Mouse (Mus musculus) adrenal gland, postnatal 4 days (tissue): Measurements from ENCODE around the gene Dbndd2. TPM values are rescaled to one million over a fixed set of nuclear protein-coding genes. Genes with fewer than 3 reads are reported as not detected.

ENCODE experiments used
- DNase-seq, 2 experiments: peaks; one replicate each; pipeline ENCODE4 v3.0.0; 2021 to 2022; ENCODE audit warnings: low spot score in 2 of 2, mixed read lengths in 2 of 2
- long read RNA-seq, 2 experiments: library from polyadenylated mRNA; stranded (forward); transcript quantifications; one replicate each; pipeline ENCODE4 v2.0.0; 2021
- total RNA-seq, 2 experiments: library from RNA; stranded (reverse); gene quantifications; 2 replicates each; pipeline ENCODE4 v1.2.3; 2021

The Dbndd2 gene
- 10 to 100 TPM; 10.9 to 17.1 TPM for total RNA-seq
- long read RNA-seq, experiment 1, transcript Dbndd2-202 (4 exons, 1,658 nt), result major isoform, 9 of 11 reads
- long read RNA-seq, experiment 1, partial matches to known transcripts, result 0 of 11 reads
- long read RNA-seq, experiment 1, other reads (novel, unspliced or antisense), result 1 of 11 reads
- long read RNA-seq, experiment 2, transcript Dbndd2-202 (4 exons, 1,658 nt), result major isoform, 10 of 20 reads
- long read RNA-seq, experiment 2, partial matches to known transcripts, result 1 of 20 reads
- long read RNA-seq, experiment 2, other reads (novel, unspliced or antisense), result 5 of 20 reads

DNA sequence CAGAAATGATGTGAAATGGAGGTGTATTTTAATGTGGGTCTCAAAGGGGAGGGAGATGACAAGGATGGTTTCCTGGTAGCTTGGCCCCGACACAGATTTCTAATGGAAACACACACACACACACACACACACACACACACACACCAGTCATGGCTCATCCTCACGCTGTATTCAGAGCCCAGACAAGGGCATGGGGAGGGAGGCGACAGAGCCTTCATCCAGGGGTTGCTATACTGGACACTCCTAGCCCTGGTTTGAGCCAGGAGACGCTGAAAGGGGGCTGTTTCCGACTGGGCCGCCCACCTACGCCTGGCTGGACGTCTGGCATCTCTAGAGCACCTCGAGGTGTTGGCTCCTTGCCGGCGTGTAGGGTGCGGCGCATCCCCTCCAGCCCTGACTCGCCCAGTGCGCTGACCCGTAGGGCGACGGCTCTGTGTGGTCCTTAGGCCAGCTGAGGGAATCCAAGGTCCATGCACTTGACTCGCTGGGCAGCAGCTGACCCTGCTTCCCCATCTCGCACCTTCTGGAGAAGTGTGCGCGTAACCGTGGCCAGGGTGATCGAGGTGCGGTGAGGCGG lies at the start of gene Dbndd2:
Gene Dbndd2, plus strand, starts transcription at position 426 of the 577 bp plus-strand sequence.
- no peak for DNase-seq

DNA sequence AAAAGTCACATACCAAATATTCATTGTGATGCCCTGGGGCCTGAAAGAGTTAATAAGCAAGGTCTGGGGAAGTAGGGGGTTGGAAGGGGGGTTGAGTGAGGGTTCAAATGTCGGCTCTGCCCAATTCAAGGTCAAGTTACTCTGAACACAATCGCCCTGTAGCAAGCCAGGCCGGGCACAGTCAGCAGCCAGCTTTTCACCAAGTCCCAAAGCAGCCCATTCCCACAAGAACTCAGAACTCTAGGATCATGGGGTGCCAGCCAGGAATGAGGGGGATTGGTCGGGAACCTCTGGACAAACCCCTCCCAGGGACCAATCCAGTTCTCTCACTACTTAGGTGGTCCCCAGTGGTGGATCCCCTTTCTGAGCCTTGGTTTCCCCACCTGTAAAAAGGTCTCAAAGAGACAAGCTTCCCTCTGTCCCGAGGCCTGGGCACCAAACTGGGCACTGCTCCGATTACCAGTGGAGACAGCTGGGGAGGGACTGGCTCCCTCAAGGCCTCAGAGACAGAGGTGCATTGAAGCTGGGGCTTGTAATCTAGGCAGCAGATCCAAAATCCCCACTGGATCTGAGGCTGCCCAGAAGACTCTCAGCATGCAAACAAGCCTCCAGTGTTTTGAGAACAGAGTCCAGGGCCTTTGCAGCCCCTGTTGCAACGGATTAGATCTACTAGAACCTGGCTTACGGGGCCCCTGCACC lies 49.5 kb upstream of the Dbndd2 start:
- no peak for DNase-seq

DNA sequence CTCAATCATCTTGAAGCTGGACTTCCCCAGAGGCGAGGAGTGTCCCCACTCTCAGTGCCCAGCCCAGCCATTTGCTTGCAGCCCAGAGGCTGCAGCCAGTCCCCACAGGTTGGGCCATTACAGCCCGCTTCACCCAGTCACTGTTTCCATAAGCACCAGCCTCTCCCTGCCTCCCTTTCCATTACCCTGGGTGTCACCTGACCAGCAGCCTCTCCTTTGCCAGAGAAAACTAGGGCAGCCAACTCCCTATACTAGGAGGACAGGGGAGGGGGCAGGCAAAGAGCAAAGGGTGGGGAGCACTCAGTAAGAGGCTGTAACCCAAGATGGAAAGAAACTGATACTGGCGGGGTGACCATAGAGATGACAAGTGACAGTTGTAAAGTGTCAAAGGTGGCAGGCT lies 48.9 kb upstream of the Dbndd2 start:
- no peak for DNase-seq

GRCm38 (mm10) chr2:164437710-164438109 lies 48.2 kb upstream of the Dbndd2 start:
- DNase-seq, result no peak

GRCm38 (mm10) chr2:164438257-164438656 lies 47.6 kb upstream of the Dbndd2 start:
- DNase-seq, result no peak

GRCm38 (mm10) chr2:164439001-164439421 lies 46.9 kb upstream of the Dbndd2 start:
- DNase-seq, result no peak

- no peak for DNase-seq
Measured at GRCm38 (mm10) chr2:164440314-164440713, 45.6 kb upstream of the Dbndd2 start.

GRCm38 (mm10) chr2:164441155-164441554 lies 44.8 kb upstream of the Dbndd2 start:
- DNase-seq, result no peak

DNA sequence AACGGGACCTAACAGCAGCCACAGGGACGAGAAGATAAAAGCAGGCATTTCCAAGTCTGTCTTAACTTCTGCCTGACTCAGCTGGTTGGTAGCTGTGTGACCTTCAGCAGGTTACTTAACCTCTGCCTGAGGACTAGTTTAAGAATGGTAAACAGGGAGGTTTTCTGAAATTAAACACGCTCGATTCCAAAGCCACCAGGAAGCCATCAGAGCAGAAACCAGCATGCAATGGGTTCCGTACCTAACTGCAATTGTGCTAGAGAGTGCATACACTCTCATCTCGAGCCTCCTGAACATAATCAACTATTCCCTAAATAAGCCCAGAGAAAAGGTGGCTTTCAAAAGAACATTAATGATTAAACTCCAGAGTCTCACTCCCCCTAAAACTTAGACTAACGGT lies 44.2 kb upstream of the Dbndd2 start:
- no peak for DNase-seq

DNA sequence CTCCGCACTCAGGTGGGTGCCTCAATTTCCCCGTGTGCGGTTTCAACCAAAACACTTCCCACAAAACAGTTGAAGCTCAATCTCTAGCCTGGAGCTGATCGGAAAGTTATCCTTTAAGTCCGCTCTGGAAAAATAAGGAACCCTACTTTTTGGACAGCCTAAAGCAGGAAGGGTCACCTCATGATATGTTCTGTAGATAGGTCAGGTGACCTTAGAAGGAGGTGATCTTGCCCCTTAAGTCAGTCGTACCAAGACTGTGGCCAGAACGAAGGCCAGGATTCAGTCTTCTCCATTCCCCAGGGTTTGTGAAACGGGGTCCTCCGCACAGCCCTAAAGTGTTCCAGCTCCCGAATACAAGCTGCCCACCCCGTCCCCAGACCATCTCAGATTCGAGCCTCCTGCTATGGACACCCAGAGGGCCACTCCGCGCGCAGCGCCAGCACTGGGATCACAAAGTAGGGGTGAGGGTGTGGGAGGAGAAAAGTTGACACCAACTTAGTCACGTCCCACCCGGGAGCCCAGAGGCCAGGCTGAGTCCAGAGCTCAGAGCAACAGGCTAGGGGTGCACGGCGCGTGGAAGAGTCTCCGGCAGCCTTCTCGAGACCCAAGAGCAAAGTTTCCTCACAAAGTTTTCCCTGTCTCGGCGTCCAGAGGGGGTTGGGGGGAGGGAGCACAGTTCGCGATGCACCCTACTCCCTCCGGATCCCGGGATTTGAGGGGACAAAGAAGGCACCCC lies 43.4 kb upstream of the Dbndd2 start:
- DNase-seq, result no peak

DNA sequence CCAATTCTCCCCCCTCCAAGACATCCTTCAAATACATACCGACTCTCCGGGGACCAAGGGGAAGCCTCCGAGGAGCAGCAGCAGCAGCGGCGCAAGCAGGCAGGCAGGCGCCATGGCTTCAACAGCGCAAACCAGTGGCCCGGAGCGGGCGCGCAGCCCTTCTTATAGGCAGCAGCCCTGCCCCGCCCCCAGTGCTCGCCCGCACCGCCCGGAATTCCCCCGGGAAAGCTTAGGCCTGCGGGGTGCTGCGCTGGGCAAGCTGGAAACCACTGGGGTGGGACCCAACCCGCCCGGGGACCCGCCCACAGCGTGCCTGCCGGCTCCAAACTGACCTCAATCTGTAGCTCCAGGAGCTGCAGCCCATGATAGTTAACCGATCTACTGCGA lies 42.9 kb upstream of the Dbndd2 start:
- peak; percentile 76 to 78 for DNase-seq

GRCm38 (mm10) chr2:164443460-164444000 lies 42.4 kb upstream of the Dbndd2 start, which contains the start of gene Sdc4:
Gene Sdc4 (minus strand): TSS chr2:164443887.
- no peak for DNase-seq

DNA sequence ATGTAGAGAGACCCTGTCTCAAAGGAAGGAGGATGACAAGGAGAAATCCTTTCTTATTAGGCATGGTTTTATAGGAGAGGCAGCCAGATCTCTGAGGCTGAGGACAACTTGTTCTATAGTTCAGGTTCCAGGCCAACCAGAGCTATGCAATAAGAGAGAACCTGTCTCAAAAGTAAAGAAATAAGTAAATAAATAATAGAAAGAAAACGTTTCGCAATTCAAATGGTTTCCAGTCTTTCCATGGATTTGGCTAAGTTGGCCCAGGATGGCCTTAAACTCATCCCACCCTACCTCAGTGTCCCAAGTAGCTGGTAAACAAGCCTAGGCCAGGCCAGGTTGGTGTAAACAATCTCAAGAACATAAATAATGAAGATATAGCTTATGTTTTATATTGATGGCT lies 41.2 kb upstream of the Dbndd2 start:
- DNase-seq, result no peak

DNA sequence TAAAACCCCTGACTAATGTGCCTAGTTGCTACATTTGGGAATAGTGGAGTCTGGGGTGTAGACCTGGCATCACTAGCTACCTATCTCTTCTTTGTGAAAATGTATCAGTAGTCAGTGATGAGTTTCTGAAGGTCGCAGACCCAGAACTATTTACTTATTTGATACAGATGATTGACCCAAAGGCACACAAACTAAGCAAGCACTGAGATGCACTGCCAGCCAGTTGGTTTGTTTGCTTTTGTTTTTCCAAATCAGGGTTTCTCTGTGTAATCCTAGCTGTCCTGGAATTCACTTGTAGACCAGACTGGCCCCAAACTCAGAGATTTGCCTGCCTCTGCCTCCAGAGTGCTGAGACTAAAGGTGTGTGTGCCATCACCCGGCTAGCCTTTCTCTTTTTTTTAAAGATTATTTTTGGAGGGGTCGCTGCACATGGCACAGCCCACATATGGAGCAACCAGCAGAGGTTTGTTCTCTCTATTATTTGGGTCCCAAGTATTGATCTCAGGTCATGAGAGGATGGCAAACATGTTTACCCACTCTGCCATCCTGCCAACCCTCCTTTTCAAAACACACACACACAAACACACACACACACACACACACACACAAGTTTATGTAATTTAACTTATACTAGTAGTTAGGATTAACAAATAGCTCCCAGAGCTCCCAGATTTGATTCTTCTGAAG lies 40.4 kb upstream of the Dbndd2 start:
- DNase-seq, result no peak

DNA sequence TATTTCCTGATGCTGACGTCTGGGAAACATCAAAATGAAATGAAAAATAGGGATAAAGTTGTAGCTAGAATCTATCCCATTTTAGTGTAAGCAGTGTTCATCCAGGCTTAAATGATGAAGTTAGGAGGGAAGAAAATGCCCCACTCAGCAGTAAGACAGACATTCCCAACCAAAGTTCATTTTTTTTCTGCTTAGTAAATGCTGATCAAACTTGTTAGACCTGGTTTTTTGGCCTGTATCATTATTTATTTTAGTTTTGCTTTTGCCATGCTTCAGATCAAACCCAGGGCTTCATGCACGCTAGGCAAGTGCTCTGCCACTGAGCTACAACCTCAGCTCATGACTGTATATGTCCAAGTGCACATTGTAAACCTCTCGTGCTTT lies 39.8 kb upstream of the Dbndd2 start:
- DNase-seq, result no peak

- no peak for DNase-seq
Measured at GRCm38 (mm10) chr2:164448140-164448539, 37.8 kb upstream of the Dbndd2 start.

- no peak for DNase-seq
Measured at GRCm38 (mm10) chr2:164448921-164449320, 37.0 kb upstream of the Dbndd2 start.

- DNase-seq, result no peak
Measured at GRCm38 (mm10) chr2:164449341-164450042, 36.4 kb upstream of the Dbndd2 start.

GRCm38 (mm10) chr2:164452000-164452676 lies 33.8 kb upstream of the Dbndd2 start:
- DNase-seq, result no peak
